Comparison of ENCODE assay signal across 30 mouse cellular contexts in genomic region chr15:42894611-42895010, GRCm38 (mm10).
"Had no signal": no experiment of that assay in that cellular context is flagged by ENCODE, and none has a peak within 500 bp of the region (broad histone marks: within the 10 kb centered on the region; RNA-seq: fewer than 3 reads in every experiment).

No protein-coding gene starts in this region.

- DNase-seq: heart, postnatal 10 days; heart, postnatal 14 days; heart, postnatal 36 days; heart, postnatal 4 days; kidney, adult 11 months; kidney, adult 18-20 months; kidney, adult 2 months; kidney, adult 8-10 months; kidney, adult 9 months; kidney, postnatal 10 days; kidney, postnatal 14 days; kidney, postnatal 25 days; kidney, postnatal 36 days; kidney, postnatal 4 days; layer of hippocampus, adult 9-11 months; layer of hippocampus, postnatal 36 days had no signal

- H3K27me3 ChIP-seq: heart, embryonic 12.5 days; heart, embryonic 13.5 days; heart, embryonic 15.5 days; hindbrain, embryonic 12.5 days; hindbrain, embryonic 13.5 days; hindbrain, embryonic 15.5 days; intestine, embryonic 15.5 days; kidney, embryonic 15.5 days had no signal

- H3K27ac ChIP-seq: heart, embryonic 13.5 days; heart, embryonic 15.5 days; hindbrain, embryonic 10.5 days; hindbrain, embryonic 12.5 days; hindbrain, embryonic 13.5 days; hindbrain, embryonic 14.5 days; hindbrain, embryonic 15.5 days; hindbrain, postnatal 0 days; intestine, embryonic 15.5 days; kidney, embryonic 15.5 days; kidney, postnatal 0 days; layer of hippocampus, adult 2 months; left cerebral cortex, adult 2 months had no signal

- H3K9ac ChIP-seq: heart, embryonic 12.5 days; heart, embryonic 13.5 days; heart, embryonic 15.5 days; hindbrain, embryonic 12.5 days; hindbrain, embryonic 13.5 days; hindbrain, embryonic 14.5 days; hindbrain, embryonic 15.5 days; intestine, embryonic 15.5 days; kidney, embryonic 15.5 days had no signal

- H3K4me3 ChIP-seq: heart, embryonic 12.5 days; heart, embryonic 13.5 days; heart, embryonic 15.5 days; hindbrain, embryonic 10.5 days; hindbrain, embryonic 12.5 days; hindbrain, embryonic 13.5 days; hindbrain, embryonic 15.5 days; intestine, embryonic 15.5 days; kidney, embryonic 15.5 days; layer of hippocampus, adult 2 months; left cerebral cortex, adult 2 months had no signal

- H3K36me3 ChIP-seq: heart, embryonic 12.5 days; heart, embryonic 13.5 days; heart, embryonic 15.5 days; hindbrain, embryonic 10.5 days; hindbrain, embryonic 12.5 days; hindbrain, embryonic 13.5 days; hindbrain, embryonic 15.5 days; intestine, embryonic 15.5 days; kidney, embryonic 15.5 days had no signal

- H3K4me1 ChIP-seq: heart, embryonic 12.5 days; heart, embryonic 13.5 days; heart, embryonic 15.5 days; hindbrain, embryonic 10.5 days; hindbrain, embryonic 12.5 days; hindbrain, embryonic 13.5 days; hindbrain, embryonic 15.5 days; intestine, embryonic 15.5 days; kidney, embryonic 15.5 days had no signal
